Mouse (Mus musculus) adrenal gland, postnatal 14 days (tissue): Measurements from ENCODE around the gene Myo9b. TPM values are rescaled to one million over a fixed set of nuclear protein-coding genes. Genes with fewer than 3 reads are reported as not detected.
"Not testable (repeated sequence)": the region's sequence is repeated elsewhere in the genome, so short reads cannot be mapped to it uniquely, and the experiment has no call there.

Source experiments
- DNase-seq: peaks from one replicate; pipeline ENCODE4 v3.0.0; 2021; ENCODE audit warnings: mixed read lengths
- long read RNA-seq, 2 experiments: library from polyadenylated mRNA; stranded (forward); transcript quantifications; one replicate each; pipeline ENCODE4 v2.0.0; 2021
- total RNA-seq: library from RNA; stranded (reverse); gene quantifications from 2 replicates; pipeline ENCODE4 v1.2.3, GENCODE M21; 2021

Gene Myo9b
- total RNA-seq = 30.6 and 41.0 TPM in 2 replicates
- long read RNA-seq, experiment 1, partial matches to known transcripts = 7 of 16 reads
- long read RNA-seq, experiment 1, other reads (novel, unspliced or antisense) = 9 of 16 reads
- long read RNA-seq, experiment 2, full-length matches to known transcripts = 1 of 12 reads
- long read RNA-seq, experiment 2, partial matches to known transcripts = 9 of 12 reads
- long read RNA-seq, experiment 2, other reads (novel, unspliced or antisense) = 2 of 12 reads

DNA sequence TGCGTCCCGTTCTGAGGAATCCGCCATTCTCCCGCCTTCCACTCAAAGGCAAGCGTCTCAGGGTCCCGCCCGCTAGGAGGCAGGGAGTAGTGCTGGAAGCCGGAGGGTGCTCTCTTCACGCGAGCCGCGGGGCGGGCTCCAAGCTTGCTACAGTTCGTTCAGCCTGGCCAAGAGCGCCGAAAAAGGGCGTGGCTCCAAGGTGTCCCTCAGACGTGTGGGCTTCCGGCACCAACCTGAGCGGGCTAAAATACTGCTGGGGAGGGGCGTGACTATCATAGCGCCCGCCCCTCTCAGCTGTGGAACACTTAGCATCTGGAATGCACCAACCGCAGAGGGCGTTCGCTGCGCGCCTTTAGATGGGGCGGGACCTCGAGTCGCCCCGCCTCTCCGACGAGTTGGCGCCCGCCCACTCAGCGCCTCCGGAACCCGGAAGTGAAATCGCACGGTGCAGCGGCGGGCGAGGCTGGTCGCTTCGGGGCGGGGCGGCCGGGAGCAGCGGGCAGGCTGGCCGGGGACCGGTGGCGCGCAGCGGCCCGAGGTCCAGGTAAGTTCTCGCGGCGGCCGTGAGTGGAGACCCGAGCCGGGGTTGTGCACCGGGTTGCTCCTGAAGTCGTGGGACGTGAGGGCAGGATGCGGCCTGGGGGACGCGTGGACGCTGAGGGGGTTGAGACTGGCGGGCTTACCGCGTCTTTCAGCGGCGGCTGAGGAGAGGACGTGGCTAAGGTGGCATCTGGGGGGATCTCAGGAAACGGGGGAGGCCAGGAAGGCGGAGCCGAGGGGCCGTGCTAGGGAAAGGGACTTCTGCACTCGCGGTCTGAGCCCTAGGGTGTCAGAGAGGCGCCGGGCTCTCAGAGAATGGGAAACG is at the start of gene Myo9b, which contains the start of gene Haus8:
Gene Myo9b (plus strand): TSS at position 429 of the 865 bp plus-strand sequence.
Gene Haus8 (minus strand): TSS at position 649 of the 865 bp plus-strand sequence.
- DNase-seq = peak; percentile 98

DNA sequence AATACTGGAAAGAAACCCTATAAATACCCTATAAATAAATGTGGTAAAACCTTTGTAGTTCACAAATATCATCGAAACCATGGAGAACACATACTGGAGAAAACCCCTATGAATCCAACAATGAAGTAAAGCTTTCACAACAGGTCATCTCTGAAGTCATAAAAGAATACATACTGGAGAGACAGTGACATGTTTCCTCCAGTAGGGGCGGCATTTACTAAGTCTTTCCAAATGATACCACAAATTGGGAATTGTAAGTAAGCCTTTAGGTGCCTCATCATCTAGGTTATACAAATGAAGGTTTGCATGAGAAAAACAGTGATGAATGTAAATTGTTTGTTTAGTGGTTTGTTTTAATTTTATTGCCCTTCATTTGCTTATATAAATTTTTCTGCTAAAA is 48.0 kb upstream of the Myo9b start:
- peak; percentile 34 for DNase-seq

GRCm38 (mm10) chr8:71242757-71243156 is 29.8 kb upstream of the Myo9b start:
- no peak for DNase-seq

- no peak for DNase-seq
Observed at GRCm38 (mm10) chr8:71248203-71248602, 24.3 kb upstream of the Myo9b start.

GRCm38 (mm10) chr8:71256545-71257232 is 15.8 kb upstream of the Myo9b start:
- DNase-seq = no peak

DNA sequence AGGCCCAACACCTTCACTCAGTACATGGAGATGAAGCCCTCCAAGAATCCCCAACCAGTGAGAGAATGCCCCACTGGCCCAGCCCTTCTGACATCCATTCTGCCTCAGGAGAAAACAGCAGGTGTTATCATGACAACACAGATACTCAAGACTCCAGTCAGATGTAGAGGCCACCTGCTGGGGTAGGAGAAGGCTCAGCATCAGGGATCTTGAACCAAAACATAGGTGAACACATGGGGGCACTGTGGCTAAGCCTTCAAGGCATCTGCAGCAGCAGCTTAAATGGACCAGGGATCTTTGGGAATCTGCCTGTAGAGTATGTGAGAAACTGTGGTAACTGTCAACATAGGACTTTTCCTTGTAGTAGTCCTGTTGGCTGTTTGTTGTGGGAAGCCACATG is 11.3 kb upstream of the Myo9b start:
- peak; percentile 45 for DNase-seq

DNA sequence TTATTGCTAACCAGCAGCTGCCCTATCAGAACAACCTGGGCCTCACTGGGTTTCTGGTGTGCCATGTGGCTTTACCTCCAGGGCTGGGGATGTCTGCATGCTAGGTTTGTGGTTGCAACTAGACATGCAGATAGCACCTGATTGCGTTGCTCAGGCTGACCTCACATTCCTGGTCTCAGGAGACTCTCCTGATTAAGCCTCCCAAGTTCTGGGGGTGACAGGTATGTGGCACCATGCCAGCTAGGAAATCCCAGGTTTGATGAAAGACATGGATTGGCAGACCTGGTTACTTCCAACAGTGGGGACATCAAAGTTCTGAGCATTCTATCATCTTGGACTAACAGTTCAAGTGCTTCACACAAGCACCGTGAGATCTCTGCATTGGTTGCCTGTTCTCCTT is 4.8 kb upstream of the Myo9b start:
- no peak for DNase-seq

DNA sequence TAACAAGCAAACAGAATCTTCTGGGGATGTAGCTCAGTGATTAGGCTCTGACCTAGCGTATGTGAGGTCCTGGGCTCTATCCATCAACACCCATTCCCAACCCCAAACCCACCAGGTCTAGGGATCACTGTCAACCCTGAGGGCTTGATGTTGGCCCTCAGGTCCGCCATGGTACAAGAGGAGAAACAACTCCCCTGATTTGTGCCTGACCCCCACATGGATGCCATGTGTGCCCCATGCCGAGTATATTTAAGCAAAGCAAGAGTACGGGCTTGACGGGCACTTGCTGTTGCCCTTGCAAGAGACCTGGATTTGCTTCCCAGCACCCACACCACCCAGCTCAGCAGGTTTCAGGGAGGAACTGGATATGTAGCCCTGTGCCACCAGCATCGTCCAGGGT is 4.2 kb upstream of the Myo9b start:
- DNase-seq = not testable (repeated sequence)

DNA sequence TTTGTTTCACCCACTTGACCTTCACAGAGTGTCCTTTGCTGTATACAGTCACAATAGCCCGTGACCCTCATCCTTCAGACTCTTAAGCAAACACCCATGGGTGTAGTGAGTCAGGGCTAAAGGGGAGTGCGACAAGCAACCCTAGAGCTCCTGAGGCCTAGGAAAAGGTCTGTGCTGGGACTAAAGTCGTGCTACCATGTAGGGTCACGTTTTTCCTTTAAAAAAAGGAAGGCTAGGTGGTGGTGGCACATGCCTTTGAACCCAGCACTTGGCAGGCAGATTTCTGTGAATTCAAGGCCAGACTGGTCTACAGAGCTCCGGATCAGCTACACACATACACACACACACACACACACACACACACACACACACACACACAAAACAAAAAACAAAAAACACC is 884 bp upstream of the Myo9b start:
- DNase-seq = no peak

DNA sequence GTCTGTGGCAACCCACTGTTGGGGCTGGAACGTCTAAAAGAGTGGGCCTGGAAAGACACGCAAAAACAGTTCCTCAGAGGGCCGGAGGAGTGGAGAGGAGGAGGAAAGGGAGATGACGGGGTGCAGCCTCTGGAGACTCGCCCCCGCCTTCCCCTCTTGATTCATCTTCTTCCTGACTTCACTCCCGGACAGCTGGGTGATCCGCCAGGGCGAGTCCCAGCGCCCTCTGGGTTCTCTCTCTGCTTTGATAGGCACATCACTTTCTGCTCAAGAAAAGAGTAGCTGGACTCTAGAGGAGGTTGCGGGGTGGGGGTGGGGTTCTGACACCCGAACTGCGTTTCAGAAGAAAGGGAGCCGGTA is 617 bp downstream of the Myo9b start:
- peak; percentile 78 for DNase-seq

GRCm38 (mm10) chr8:71274478-71274877 is 2.0 kb downstream of the Myo9b start:
- DNase-seq = no peak

DNA sequence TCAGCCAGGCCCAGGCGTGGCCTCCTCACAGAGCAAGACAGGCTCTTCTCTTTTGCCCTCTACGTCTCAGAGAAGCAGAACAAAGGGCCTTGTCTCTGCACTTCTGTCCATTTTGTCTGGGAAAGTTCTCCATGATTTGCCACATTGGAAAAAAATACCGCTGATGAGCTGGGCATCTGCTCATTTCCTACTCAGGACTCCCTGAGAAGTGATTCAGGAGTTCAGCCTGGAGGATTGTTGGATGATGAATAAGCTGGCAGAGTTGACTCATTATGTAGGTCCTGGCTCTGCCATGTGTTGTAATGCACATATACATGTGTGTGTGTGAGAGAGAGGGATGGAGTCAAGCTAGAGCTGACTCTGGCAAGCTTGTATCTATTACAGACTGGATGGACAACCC is 3.7 kb downstream of the Myo9b start:
- DNase-seq = no peak

GRCm38 (mm10) chr8:71279409-71279808 is 6.9 kb downstream of the Myo9b start:
- DNase-seq = not testable (repeated sequence)

GRCm38 (mm10) chr8:71281731-71282130 is 9.2 kb downstream of the Myo9b start:
- DNase-seq = not testable (repeated sequence)

DNA sequence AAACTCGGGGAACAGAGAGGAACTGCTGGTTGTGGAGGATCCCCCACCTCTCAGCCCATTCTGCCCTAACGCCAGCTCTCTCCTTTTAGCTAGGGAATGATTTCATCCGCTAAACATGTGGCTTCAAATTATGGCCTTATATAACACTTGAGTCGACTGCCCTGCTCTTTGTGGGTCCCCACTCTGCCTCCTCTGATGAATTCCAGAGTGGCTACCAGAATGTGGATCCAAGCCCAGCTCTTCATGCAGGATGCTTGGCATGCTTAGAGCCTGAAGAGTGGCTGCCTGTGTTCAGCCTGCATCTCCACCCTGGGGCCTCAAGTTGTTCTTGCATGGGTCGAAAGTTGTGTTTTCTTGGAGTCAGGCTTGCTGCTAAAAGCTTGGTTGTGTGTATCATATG is 10.1 kb downstream of the Myo9b start:
- no peak for DNase-seq

- not testable (repeated sequence) for DNase-seq
Observed at GRCm38 (mm10) chr8:71286223-71286622, 13.7 kb downstream of the Myo9b start.

DNA sequence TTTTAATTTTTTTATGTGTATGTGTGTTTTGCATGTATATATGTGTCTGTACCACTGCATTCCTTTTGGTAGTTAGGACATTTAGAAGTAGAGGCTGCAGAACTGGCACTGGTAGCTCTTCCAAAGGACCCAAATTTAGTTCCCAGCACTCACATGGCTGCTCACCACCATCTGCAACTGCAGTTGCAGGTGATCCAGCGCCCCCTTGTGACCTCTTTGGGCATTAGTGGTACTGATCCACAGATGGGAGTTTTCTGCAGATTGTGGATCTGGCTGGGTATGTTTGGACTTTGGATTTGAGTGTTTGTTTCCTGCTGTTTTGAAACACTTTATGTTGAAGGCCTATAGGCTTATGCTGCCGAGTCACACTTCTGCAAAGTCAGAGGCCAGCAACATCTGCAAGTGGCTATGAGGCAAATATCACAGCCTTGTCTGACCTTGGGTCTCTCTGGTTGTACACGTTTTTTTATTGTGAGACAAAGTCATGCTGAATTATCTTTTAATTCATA is 16.0 kb downstream of the Myo9b start:
- no peak for DNase-seq

GRCm38 (mm10) chr8:71289098-71289497 is 16.6 kb downstream of the Myo9b start:
- DNase-seq = peak; percentile 9

GRCm38 (mm10) chr8:71290211-71290610 is 17.7 kb downstream of the Myo9b start:
- DNase-seq = no peak

- no peak for DNase-seq
Observed at GRCm38 (mm10) chr8:71290911-71291310, 18.4 kb downstream of the Myo9b start.

GRCm38 (mm10) chr8:71291351-71291750 is 18.8 kb downstream of the Myo9b start:
- DNase-seq = no peak

- DNase-seq = not testable (repeated sequence)
Observed at GRCm38 (mm10) chr8:71293930-71294329, 21.4 kb downstream of the Myo9b start.

DNA sequence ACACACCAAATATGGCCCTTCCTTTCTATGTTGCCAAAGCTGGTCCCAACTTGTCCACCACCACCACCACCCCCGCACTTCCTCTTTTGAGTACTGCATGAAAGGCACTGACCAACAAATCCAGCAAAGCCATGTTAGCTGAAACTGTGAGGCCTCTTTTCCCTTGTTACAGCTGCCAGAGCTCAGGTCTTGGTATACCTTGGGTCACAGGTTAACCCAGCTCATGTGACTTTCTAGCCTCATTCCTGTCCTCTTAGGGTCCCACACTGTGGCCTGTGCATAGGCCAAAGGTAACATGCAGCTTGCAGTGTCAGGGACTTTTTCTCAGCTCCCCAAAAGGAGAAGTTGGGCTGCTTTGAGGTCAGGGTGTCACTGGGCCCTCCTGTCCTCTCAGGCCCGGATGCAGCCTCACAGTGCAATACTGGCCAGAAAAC is 23.7 kb downstream of the Myo9b start:
- DNase-seq = no peak
